Mouse (Mus musculus): ENCODE measurements around the gene Pcdh17.
A peak's percentile ranks its signal among the peaks of the same experiment; 100 is the strongest.

Gene Pcdh17

DNA sequence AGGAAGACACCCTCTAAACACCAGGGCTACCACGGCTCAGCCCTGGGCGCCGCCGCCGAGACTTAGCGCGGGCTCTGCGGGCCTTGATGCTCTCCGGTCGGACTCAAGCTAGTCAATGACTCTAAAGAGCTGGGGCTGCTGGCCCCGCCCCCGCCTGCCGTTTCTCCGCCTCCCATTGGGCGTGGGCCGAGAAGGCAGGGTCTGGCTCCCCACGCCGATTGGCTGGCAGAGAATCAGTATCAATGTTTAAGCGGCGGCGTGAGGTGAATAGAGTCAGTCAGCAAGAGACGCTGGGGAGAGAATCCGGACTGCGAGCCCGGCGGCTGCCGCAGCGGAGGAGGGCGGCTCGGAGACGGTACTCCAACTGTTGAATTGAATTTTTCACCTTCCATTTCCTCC is at the start of gene Pcdh17:
TSS of gene Pcdh17 (plus strand) at position 276 of the 399 bp plus-strand sequence.
- peak; percentile 82 for DNase-seq (ENCODE audit: low spot score)

DNA sequence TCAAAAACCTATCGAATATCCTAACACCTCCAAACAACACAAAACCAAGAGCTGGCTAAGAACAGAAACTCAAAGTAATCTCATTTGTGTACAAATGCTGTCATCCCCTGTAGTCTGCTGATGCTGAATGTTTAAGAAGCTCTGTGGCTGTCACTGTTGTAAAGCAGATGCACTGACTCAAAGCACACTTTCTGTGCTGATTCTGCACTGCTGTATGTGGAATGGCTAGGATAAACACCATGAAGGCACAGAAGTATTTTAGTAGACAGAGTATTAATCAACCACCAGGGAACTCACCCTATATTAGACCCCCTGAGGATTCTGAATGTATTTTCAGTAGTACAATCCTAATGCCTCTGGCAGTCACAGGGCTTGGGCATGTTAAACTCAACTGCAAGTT is 46.2 kb upstream of the Pcdh17 start:
- no peak for DNase-seq (ENCODE audit: low spot score)

DNA sequence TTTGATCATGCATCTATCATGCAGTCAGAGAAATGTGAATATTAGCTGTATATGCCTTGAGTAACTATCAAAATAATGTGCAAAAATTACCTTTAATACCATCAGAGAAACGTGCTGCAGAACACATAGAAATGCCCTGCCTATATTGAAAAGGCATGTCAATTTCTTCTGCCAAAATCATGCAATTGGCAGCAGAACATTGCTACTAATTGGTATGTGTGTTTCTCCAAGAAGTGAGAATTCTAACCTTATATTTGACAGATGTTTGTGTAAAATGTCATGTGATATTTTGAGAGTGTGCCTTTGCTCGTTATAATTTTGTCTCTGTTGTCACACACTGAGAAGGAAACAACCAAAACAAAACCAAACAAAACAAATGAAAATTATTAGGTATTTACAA is 18.6 kb upstream of the Pcdh17 start:
- DNase-seq (ENCODE audit: low spot score) = no peak

GRCm38 (mm10) chr14:84426616-84427015 is 16.7 kb upstream of the Pcdh17 start:
- DNase-seq (ENCODE audit: low spot score) = no peak

DNA sequence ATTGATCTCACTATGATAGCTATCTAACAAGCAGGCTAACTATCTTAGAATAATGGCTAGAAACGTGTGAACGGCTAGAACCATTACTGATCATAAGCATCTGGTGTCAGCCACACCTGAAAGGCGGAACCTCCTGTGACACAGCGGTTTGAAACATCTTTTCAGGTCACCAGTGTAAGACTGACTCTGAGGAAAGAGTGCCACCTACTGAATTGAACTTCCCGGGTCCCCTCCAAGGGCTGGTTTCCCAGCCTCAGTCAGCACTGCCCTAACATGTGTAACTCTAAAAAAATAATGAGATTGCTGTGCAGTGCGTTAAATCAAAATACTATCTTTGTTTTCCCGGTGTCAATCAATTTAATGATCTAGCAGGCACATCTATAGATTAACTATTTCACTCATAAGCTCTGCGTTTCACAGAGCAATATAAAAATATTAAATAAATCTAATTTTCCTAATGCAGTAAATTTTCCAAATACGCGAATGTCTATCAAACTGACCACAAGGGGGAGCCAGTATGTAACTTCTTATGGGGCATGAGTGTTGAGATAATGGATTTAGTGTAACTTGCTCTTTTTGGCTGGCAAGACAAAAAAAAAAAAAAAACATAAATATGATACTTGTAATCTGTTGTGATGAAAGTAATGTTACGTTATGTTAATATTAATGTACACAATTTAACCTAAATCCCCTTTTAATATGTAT is 5.1 kb upstream of the Pcdh17 start:
- DNase-seq (ENCODE audit: low spot score) = no peak

DNA sequence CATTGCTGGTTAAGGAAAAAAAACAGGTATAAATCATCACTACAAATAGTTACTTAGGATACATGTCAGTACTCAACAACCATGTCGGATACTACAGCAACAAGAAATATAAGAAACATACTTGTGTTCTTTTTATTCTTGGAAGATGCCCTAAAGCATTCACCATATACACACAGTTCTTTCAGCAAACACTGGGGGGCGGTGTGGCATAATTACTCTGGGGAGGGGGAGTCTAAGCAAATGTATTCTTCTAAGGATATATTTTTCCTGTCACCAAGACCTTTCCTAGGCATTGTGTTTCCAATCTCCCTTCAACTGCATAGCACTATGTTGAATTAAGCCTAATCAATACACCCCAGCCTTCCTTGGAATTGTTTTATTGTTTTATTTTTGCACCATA is 2.5 kb upstream of the Pcdh17 start:
- no peak for DNase-seq (ENCODE audit: low spot score)

- DNase-seq (ENCODE audit: low spot score) = no peak
Observed at GRCm38 (mm10) chr14:84442528-84443287, 655 bp upstream of the Pcdh17 start.

GRCm38 (mm10) chr14:84443761-84444160 is 398 bp downstream of the Pcdh17 start:
- no peak for DNase-seq (ENCODE audit: low spot score)

- no peak for DNase-seq (ENCODE audit: low spot score)
Observed at GRCm38 (mm10) chr14:84444276-84444662, 906 bp downstream of the Pcdh17 start.

GRCm38 (mm10) chr14:84444663-84445502 is 1.5 kb downstream of the Pcdh17 start:
- no peak for DNase-seq (ENCODE audit: low spot score)

DNA sequence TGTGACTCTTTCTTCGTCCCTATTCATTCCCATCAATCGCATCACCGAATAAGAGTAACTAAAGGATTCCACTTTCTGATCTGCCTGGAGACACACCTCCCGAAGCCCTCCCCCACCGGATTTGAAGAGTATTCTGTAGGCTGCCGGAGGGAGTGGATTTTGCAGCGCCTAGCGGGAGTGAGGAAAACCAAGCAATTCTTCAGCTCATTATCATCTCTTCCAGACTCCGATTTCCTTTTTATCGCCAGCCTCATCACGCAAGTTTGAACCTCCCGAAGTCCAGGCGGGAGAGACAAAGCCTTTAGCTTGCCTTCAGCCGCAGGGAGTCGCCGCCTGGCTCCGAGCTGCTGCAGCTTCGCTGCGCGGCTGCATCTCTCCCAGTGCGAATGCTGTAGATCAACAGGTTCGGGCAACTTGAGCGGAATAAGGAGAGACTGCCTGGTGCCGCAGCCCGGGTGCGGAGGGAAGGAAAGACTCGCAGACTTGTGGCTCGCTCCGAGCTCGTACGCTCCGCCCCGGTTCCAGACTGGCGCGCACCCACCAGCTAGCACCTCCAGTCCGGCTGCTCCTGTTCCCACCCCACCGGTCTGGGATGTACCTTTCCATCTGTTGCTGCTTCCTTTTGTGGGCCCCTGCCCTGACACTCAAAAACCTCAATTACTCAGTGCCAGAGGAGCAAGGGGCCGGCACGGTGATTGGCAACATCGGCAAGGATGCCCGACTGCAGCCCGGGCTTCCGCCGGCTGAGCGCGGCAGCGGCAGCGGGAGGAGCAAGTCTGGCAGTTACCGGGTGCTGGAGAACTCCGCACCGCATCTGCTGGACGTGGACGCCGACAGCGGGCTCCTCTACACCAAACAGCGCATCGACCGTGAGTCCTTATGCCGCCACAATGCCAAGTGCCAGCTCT is 2.4 kb downstream of the Pcdh17 start:
- DNase-seq (ENCODE audit: low spot score) = peak; percentile 11

GRCm38 (mm10) chr14:84446411-84446915 is 3.1 kb downstream of the Pcdh17 start:
- no peak for DNase-seq (ENCODE audit: low spot score)

- no peak for DNase-seq (ENCODE audit: low spot score)
Observed at GRCm38 (mm10) chr14:84446941-84447641, 3.7 kb downstream of the Pcdh17 start.

DNA sequence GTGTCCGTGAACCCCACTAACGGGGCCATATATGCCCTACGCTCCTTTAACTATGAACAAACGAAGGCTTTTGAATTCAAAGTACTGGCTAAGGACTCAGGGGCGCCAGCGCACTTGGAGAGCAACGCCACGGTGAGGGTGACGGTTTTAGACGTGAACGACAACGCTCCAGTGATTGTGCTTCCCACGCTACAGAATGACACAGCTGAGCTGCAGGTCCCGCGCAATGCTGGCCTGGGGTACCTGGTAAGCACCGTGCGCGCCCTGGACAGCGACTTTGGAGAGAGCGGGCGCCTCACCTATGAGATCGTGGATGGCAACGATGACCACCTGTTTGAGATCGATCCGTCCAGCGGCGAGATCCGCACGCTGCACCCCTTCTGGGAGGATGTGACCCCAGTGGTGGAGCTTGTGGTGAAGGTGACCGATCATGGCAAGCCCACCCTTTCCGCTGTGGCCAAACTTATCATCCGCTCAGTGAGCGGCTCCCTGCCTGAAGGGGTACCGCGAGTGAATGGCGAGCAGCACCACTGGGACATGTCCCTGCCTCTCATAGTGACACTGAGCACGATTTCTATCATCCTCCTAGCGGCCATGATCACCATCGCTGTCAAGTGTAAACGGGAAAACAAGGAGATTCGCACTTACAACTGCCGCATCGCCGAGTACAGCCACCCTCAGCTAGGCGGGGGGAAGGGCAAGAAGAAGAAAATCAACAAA is 4.5 kb downstream of the Pcdh17 start:
- DNase-seq (ENCODE audit: low spot score) = no peak

- no peak for DNase-seq (ENCODE audit: low spot score)
Observed at GRCm38 (mm10) chr14:84448381-84448771, 5.0 kb downstream of the Pcdh17 start.

DNA sequence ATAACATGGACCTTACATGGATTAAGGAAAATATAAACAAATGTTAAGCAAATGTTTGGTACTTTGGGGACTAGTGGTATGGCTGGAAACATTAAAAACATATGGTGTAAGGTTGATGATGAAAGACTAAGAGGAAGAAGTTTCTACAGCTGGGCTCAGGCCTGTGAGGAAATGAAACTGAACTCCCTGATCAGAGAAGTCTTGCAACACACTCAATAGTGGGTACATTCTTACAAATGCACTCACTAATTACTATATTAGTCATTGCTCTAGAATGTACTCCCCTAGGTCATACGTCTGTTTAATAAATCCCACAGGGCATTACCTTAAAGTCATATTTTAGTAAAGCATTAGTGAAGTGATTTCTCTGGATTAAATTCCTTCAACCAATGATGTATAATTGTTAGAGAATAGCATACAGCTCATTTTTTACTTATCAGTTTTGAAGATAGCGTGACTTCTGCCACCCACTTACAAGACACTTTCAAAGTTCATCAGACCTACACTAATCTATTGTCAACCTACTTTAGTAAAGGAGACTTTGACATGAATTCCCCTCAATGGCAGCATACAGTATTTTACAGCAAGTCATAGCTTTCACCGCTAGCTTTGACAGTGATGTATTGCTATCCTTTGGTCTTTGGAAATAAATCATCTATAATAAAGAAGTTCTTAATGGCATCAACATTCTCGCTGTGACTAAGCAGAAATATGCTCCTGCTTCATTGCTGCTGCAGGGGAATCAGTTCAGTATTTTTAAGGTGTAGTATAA is 10.9 kb downstream of the Pcdh17 start:
- DNase-seq (ENCODE audit: low spot score) = no peak

DNA sequence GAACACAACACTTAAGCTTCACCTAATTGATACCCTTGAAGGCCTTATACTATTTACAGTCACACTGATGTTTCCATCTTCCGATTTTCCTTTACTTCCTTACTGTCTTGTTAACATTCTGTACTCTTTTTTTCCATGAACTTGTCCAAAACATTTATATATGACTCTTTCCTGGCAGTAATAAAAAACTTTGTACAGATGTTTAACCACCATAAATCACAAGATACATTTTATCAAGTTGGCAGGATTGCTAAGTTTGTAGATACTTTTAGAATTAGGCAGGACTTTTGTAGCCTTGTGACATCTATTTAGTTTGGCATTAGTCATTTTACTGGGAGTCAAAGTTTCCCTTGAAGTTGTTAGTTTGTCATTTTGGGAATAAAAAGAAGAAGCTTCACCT is 32.1 kb downstream of the Pcdh17 start:
- DNase-seq (ENCODE audit: low spot score) = no peak

GRCm38 (mm10) chr14:84476336-84476735 is 33.0 kb downstream of the Pcdh17 start:
- no peak for DNase-seq (ENCODE audit: low spot score)

- DNase-seq (ENCODE audit: low spot score) = no peak
Observed at GRCm38 (mm10) chr14:84476906-84477305, 33.5 kb downstream of the Pcdh17 start.

Measured in ovary, postnatal 10 days (tissue).